Mouse (Mus musculus) testis, adult 2 months (tissue): Measurements from ENCODE around the gene Rell1. TPM values are rescaled to one million over a fixed set of nuclear protein-coding genes. Genes with fewer than 3 reads are reported as not detected.

Experiments used
- H3K27ac ChIP-seq: fragments of 200-500 bp; 2 replicates; pipeline ENCODE4 v1.5.1; 2012; ENCODE audit warnings: low read depth, low read length; ENCODE audit not compliant: control insufficient read depth, insufficient read depth
- H3K27me3 ChIP-seq: fragments of 200-500 bp; 2 replicates; pipeline ENCODE4 v1.6.1; 2012; ENCODE audit warnings: mild to moderate bottlenecking, low read length, moderate library complexity; ENCODE audit not compliant: control insufficient read depth, insufficient read depth
- H3K36me3 ChIP-seq: fragments of 200-500 bp; 2 replicates; pipeline ENCODE4 v1.6.1; 2012; ENCODE audit warnings: mild to moderate bottlenecking, low read length; ENCODE audit not compliant: control insufficient read depth, insufficient read depth
- H3K4me1 ChIP-seq: fragments of 200-500 bp; 2 replicates; pipeline ENCODE4 v1.6.1; 2012; ENCODE audit warnings: low read length; ENCODE audit not compliant: control insufficient read depth, insufficient read depth
- H3K4me3 ChIP-seq: fragments of 200-500 bp; 2 replicates; pipeline ENCODE4 v1.5.1; 2012; ENCODE audit warnings: low read depth, mild to moderate bottlenecking, low read length, moderate library complexity, mixed read lengths; ENCODE audit not compliant: control insufficient read depth
- CTCF ChIP-seq: fragments of 200-500 bp; IDR thresholded peaks from 2 replicates; pipeline ENCODE4 v1.5.1; 2012; ENCODE audit warnings: low read depth, mild to moderate bottlenecking, inconsistent platforms, low read length, moderate library complexity; ENCODE audit not compliant: control insufficient read depth, insufficient read depth, insufficient replicate concordance
- POLR2A ChIP-seq: fragments of 200-500 bp; IDR thresholded peaks from 2 replicates; pipeline ENCODE4 v1.6.1; 2012; ENCODE audit warnings: low read depth, mild to moderate bottlenecking, inconsistent platforms, low read length, moderate library complexity; ENCODE audit not compliant: control insufficient read depth
- polyA plus RNA-seq: library from polyadenylated mRNA; depleted of rRNA; stranded (reverse); fragments of >200 nt; gene quantifications from 2 replicates; pipeline ENCODE4 v1.2.3, GENCODE M21; 2012

Gene Rell1
- polyA plus RNA-seq, 1 experiment = 0.54 TPM

- no peak overlapping the region for H3K4me3 ChIP-seq
- no peaks in the 10 kb centered on the region for H3K36me3 ChIP-seq
- peaks cover 4% of the 10 kb centered on the region; the same call in 1 of the 2 replicates for H3K4me1 ChIP-seq
- no peak overlapping the region for H3K27ac ChIP-seq
- TF ChIP-seq POLR2A (no peak), CTCF (no peak)
- no peaks in the 10 kb centered on the region for H3K27me3 ChIP-seq
Measured at GRCm38 (mm10) chr5:63970991-63971390, 2.3 kb upstream of the Rell1 start.

GRCm38 (mm10) chr5:63970281-63970732 is 1.6 kb upstream of the Rell1 start:
- Histone ChIP-seq H3K27ac (no peak overlapping the region), H3K27me3 (no peaks in the 10 kb centered on the region), H3K36me3 (no peaks in the 10 kb centered on the region), H3K4me3 (no peak overlapping the region), H3K4me1 (peaks cover 4% of the 10 kb centered on the region; the same call in 1 of the 2 replicates)
- no peak for TF ChIP-seq CTCF
- no peak for TF ChIP-seq POLR2A

- H3K4me1 ChIP-seq = peaks cover 5% of the 10 kb centered on the region; the same call in 1 of the 2 replicates
Measured at GRCm38 (mm10) chr5:63969476-63970112, 897 bp upstream of the Rell1 start.

GRCm38 (mm10) chr5:63967591-63968141 is 1.0 kb downstream of the Rell1 start:
- Histone ChIP-seq H3K36me3 (no peaks in the 10 kb centered on the region), H3K4me3 (no peak overlapping the region), H3K4me1 (peaks cover 7% of the 10 kb centered on the region; the same call in 1 of the 2 replicates), H3K27me3 (no peaks in the 10 kb centered on the region), H3K27ac (no peak overlapping the region)
- TF ChIP-seq POLR2A = no peak
- TF ChIP-seq CTCF = no peak

More at GRCm38 (mm10) chr5:63969476-63970112, 897 bp upstream of the Rell1 start:
- Histone ChIP-seq H3K27me3 (no peaks in the 10 kb centered on the region), H3K4me3 (no peak overlapping the region), H3K36me3 (no peaks in the 10 kb centered on the region), H3K27ac (no peak overlapping the region)
- TF ChIP-seq POLR2A = no peak
- no peak for TF ChIP-seq CTCF

GRCm38 (mm10) chr5:63966379-63966778 is 2.3 kb downstream of the Rell1 start:
- H3K4me1 ChIP-seq = peaks cover 7% of the 10 kb centered on the region; the same call in 1 of the 2 replicates
- H3K27ac ChIP-seq = no peak overlapping the region
- TF ChIP-seq POLR2A (no peak), CTCF (no peak)
- no peak overlapping the region for H3K4me3 ChIP-seq
- H3K36me3 ChIP-seq = no peaks in the 10 kb centered on the region
- H3K27me3 ChIP-seq = no peaks in the 10 kb centered on the region

GRCm38 (mm10) chr5:63965946-63966345 is 2.8 kb downstream of the Rell1 start:
- TF ChIP-seq POLR2A = no peak
- TF ChIP-seq CTCF = no peak
- Histone ChIP-seq H3K4me3 (no peak overlapping the region), H3K4me1 (peaks cover 7% of the 10 kb centered on the region; the same call in 1 of the 2 replicates), H3K27ac (no peak overlapping the region), H3K27me3 (no peaks in the 10 kb centered on the region), H3K36me3 (no peaks in the 10 kb centered on the region)

- no peaks in the 10 kb centered on the region for H3K27me3 ChIP-seq
Measured at GRCm38 (mm10) chr5:63964576-63964975, 4.1 kb downstream of the Rell1 start.

DNA sequence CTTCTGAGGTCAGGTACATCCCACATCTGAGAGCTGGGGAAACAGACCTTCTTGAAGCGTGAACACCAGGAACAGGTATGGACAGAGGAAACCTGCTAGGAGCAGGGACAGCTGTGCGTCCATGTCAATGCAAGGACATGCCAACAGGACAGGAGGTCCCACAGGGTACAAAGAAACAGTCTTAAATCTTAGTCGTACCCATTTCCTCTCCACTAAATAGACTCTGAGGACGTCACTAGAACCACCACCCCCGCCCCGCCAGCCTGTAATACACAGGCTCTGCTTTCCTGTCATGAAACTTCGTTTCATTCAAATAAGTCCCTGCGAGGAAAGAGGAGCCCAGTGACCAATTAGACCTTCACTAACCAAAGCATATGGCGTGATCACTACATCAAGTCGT is 7.0 kb downstream of the Rell1 start:
- H3K4me3 ChIP-seq = no peak overlapping the region
- H3K27me3 ChIP-seq = no peaks in the 10 kb centered on the region
- TF ChIP-seq CTCF (no peak), POLR2A (no peak)
- H3K4me1 ChIP-seq = peaks cover 5% of the 10 kb centered on the region; the same call in 1 of the 2 replicates
- no peaks in the 10 kb centered on the region for H3K36me3 ChIP-seq
- H3K27ac ChIP-seq = no peak overlapping the region

More at GRCm38 (mm10) chr5:63964576-63964975, 4.1 kb downstream of the Rell1 start:
- Histone ChIP-seq H3K36me3 (no peaks in the 10 kb centered on the region), H3K4me1 (peaks cover 7% of the 10 kb centered on the region; the same call in 1 of the 2 replicates), H3K4me3 (no peak overlapping the region), H3K27ac (no peak overlapping the region)
- TF ChIP-seq POLR2A = no peak
- no peak for TF ChIP-seq CTCF
